Mouse (Mus musculus) cerebellum, adult 2 months (tissue): ENCODE measurements around the gene Qrich1.

Experiments used
- CTCF ChIP-seq: fragments of 200-500 bp; IDR thresholded peaks from 2 replicates; pipeline ENCODE4 v1.5.1; 2011; ENCODE audit warnings: low read depth, mild to moderate bottlenecking, control low read depth, low read length, moderate library complexity, borderline replicate concordance; ENCODE audit not compliant: insufficient read depth
- POLR2A ChIP-seq: fragments of 200-500 bp; IDR thresholded peaks from 2 replicates; pipeline ENCODE4 v1.6.1; 2011; ENCODE audit warnings: low read length, control low read depth, borderline replicate concordance; ENCODE audit not compliant: insufficient read depth

DNA sequence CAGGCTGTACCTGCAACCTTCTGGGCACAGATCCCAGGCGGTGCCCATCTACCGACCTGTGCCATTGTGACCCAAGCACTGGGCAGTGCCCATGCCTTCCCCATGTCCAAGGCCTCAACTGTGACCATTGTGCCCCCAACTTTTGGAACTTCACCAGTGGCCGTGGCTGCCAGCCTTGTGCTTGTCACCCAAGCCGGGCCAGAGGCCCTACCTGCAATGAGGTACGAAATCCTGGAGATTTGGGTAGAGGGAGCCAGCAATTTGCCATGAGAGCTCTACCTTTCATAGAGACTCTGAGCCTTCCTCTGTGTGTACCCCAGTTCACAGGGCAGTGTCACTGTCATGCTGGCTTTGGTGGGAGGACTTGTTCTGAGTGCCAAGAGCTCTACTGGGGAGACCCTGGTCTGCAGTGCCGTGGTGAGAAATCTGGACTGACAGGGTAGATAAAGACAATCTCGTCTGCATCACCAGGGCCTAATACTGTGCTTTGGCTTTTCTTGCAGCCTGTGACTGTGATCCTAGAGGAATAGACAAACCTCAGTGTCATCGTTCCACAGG lies 29.6 kb upstream of the Qrich1 start:
- no peak for TF ChIP-seq POLR2A
- TF ChIP-seq CTCF: no peak
